Mouse (Mus musculus) limb, embryonic 11.5 days (tissue): ENCODE results near the gene 2310030G06Rik. TPM values are rescaled to one million over a fixed set of nuclear protein-coding genes. Genes with fewer than 3 reads are reported as not detected.

ENCODE experiments used
- ATAC-seq: fragments of 200-750 bp; cut with Nextera tagmentation; 2 replicates; pipeline ENCODE4 v1.8.0; 2017; ENCODE audit warnings: low read depth; ENCODE audit not compliant: insufficient number of reproducible peaks, low FRiP score, low TSS enrichment
- DNase-seq: peaks from one replicate; pipeline ENCODE4 v3.0.0-alpha.2; 2015; ENCODE audit warnings: low spot score
- H3K27ac ChIP-seq: fragments of 300-500 bp; sonication (generic); replicated peaks from 2 replicates; pipeline ENCODE4 v1.5.1; 2014; ENCODE audit warnings: low read depth, mild to moderate bottlenecking, low read length
- H3K27me3 ChIP-seq: fragments of 300-500 bp; sonication (generic); 2 replicates; pipeline ENCODE4 v1.6.1; 2014; ENCODE audit warnings: mild to moderate bottlenecking, low read length, mixed read lengths; ENCODE audit not compliant: control insufficient read depth, insufficient read depth
- H3K36me3 ChIP-seq: fragments of 300-500 bp; sonication (generic); 2 replicates; pipeline ENCODE4 v1.6.1; 2014; ENCODE audit warnings: mild to moderate bottlenecking, low read length, moderate library complexity, mixed read lengths; ENCODE audit not compliant: control insufficient read depth, insufficient read depth
- H3K4me1 ChIP-seq: fragments of 300-500 bp; sonication (generic); 2 replicates; pipeline ENCODE4 v1.6.1; 2014; ENCODE audit warnings: low read length, mixed read lengths; ENCODE audit not compliant: control insufficient read depth, insufficient read depth
- H3K4me2 ChIP-seq: fragments of 300-500 bp; sonication (generic); 2 replicates; pipeline ENCODE4 v1.6.1; 2014; ENCODE audit warnings: low read depth, mild to moderate bottlenecking, moderate library complexity; ENCODE audit not compliant: severe bottlenecking
- H3K4me3 ChIP-seq: fragments of 300-500 bp; sonication (generic); 2 replicates; pipeline ENCODE4 v1.5.1; 2014; ENCODE audit warnings: low read depth, low read length
- H3K9ac ChIP-seq: fragments of 300-500 bp; sonication (generic); 2 replicates; pipeline ENCODE4 v1.6.1; 2014; ENCODE audit warnings: mild to moderate bottlenecking, low read length
- H3K9me3 ChIP-seq: fragments of 300-500 bp; sonication (generic); 2 replicates; pipeline ENCODE4 v1.6.1; 2016; ENCODE audit warnings: low read length; ENCODE audit not compliant: control insufficient read depth
- WGBS: fragments of 180-500 bp; shearing (Covaris S2); extraction: QIAGEN DNeasy Blood & Tissue Kit; methylation state at CpG from one replicate; pipeline ENCODE4 v1.1.7; 2014; 5-methylcytosine and 5-hydroxymethylcytosine counted together
- polyA plus RNA-seq: library from polyadenylated mRNA; unstranded; fragments of >200 nt; fragmentation: Nextera tagmentation; extraction: Ambion mirVana; gene quantifications from 2 replicates; pipeline ENCODE4 v1.2.1, GENCODE M21; 2014

2310030G06Rik gene
- 1.7 and 2.8 TPM in 2 replicates for polyA plus RNA-seq

DNA sequence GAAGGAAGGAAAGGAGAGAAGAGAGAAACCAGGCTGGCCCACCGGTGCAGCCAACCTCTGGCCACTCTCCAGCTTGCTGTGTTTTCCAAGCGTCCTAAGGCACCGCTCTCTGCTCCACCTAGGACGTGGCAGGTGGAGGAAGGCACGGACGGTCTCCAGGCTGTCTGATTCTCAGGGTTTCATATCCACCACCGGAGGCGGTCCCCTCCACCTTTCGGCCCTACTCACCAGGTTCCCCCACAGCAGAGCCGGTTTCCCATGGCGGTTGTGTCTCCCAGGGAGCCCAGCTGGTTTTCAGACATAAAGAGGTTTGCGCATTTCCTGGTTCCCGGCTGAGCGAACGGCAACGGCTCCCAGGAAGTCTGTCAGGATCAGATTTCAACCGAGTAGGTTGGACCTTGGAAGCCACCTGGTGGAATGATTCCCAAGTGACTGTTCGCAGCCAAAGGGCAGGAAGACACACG lies at the start of gene 2310030G06Rik:
TSS of gene 2310030G06Rik (minus strand) at position 323 of the 464 bp plus-strand sequence.
- no peak for ATAC-seq
- Histone ChIP-seq H3K9me3 (no peaks in the 10 kb centered on the region), H3K36me3 (no peaks in the 10 kb centered on the region), H3K27ac (no peak within 1 kb of the TSS), H3K27me3 (no peaks in the 10 kb centered on the region), H3K4me3 (peak within 1 kb of the TSS; percentile 20), H3K9ac (peak within 1 kb of the TSS; percentile 46; the same call in 1 of the 2 replicates), H3K4me1 (0 out of 2 replicates have a peak, but pooled peaks cover 3% of the 10 kb centered on the region), H3K4me2 (peak within 1 kb of the TSS; percentile 55)
- WGBS = 2% methylated on average over 19 of the region's 19 CpGs
- DNase-seq = peak; percentile 58

DNA sequence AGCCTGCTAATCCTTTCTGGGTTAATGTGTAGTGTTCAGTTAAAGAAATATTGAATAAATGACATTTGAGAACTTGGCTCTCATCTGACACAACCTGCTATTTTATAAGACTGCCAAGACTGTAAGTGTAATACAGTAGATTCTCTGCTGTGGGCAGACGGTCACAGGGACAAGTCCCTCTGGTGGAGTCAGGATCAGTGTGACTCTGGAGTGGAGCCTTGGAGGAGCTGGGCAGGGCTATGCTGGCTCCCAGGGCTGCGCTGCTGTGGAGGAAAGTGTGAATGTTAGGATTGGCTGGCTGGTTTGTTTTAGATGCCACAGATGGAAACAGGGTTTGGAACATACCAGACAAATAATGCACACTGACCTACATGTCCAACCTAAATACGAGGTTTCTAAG lies 48.9 kb upstream of the 2310030G06Rik start:
- Histone ChIP-seq H3K9ac (no peak overlapping the region), H3K27me3 (no peaks in the 10 kb centered on the region), H3K36me3 (peaks cover 6% of the 10 kb centered on the region; the same call in 1 of the 2 replicates), H3K4me1 (no peaks in the 10 kb centered on the region), H3K9me3 (no peaks in the 10 kb centered on the region), H3K4me2 (no peak overlapping the region), H3K4me3 (no peak overlapping the region), H3K27ac (no peak overlapping the region)
- ATAC-seq (no peak), DNase-seq (no peak)
- WGBS = 95% methylated on average over 3 of the region's 3 CpGs

DNA sequence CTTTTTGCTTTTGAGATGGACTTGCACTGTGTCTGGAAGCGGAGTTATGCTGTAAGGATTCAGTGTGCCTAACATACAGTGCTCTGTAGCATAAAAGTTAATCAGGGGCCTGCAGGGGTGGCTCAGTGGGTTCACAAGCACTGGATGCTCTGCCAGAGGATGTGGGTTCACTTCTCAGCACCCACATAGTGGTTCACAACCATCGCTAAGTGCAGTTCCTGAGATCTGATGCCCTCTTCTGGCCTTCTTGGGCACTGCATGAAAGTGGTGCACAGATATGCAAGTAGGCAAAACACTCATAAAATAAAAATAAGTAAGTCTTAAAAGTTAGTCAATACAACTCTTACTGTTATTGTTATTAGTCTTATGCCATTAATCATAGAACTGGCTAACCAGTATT lies 35.8 kb upstream of the 2310030G06Rik start:
- H3K27ac ChIP-seq = no peak overlapping the region
- no peaks in the 10 kb centered on the region for H3K4me1 ChIP-seq
- WGBS = 84% methylated on average over 2 of the region's 2 CpGs
- ATAC-seq = no peak
- H3K9me3 ChIP-seq = no peaks in the 10 kb centered on the region
- H3K27me3 ChIP-seq = no peaks in the 10 kb centered on the region
- peak; percentile 59 for DNase-seq
- H3K36me3 ChIP-seq = peaks cover 17% of the 10 kb centered on the region
- H3K4me3 ChIP-seq = no peak overlapping the region
- no peak overlapping the region for H3K4me2 ChIP-seq
- H3K9ac ChIP-seq = no peak overlapping the region

DNA sequence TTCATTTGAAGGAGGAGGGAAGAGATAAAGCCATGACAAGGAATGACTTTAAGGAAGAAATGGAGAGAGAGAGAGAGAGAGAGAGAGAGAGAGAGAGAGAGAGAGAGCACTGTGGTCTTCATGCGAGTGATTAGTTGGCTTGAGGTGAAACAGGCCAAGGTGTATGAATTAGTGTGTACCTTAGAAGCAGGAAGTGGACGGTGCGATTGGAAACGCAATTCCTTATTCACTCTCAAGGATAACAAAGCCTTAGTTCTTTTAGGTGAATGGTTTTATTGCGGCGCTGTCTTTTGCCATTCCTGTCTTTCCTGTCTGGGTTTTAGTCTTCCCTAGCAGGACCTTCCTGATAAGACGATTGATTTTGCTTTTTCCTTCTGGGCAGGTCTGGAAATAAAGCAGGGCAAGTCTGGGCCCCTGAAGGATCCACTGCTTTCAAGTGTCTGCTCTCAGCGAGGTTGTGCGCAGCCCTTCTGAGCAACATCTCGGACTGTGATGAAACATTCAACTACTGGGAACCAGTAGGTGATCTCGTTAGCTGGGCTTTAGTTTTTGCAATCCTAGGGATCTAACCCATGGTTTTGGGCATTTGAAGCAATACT lies 29.9 kb upstream of the 2310030G06Rik start:
- Histone ChIP-seq H3K4me2 (peak overlapping the region; percentile 69), H3K27me3 (no peaks in the 10 kb centered on the region), H3K4me3 (peak overlapping the region; percentile 87), H3K9ac (no peak overlapping the region; the same call in 1 of the 2 replicates), H3K4me1 (peaks cover 7% of the 10 kb centered on the region; the same call in 1 of the 2 replicates), H3K36me3 (peaks cover 2% of the 10 kb centered on the region; the same call in 1 of the 2 replicates), H3K9me3 (no peaks in the 10 kb centered on the region), H3K27ac (no peak overlapping the region)
- ATAC-seq (no peak), DNase-seq (no peak)
- WGBS = 58% methylated on average over 11 of the region's 11 CpGs

DNA sequence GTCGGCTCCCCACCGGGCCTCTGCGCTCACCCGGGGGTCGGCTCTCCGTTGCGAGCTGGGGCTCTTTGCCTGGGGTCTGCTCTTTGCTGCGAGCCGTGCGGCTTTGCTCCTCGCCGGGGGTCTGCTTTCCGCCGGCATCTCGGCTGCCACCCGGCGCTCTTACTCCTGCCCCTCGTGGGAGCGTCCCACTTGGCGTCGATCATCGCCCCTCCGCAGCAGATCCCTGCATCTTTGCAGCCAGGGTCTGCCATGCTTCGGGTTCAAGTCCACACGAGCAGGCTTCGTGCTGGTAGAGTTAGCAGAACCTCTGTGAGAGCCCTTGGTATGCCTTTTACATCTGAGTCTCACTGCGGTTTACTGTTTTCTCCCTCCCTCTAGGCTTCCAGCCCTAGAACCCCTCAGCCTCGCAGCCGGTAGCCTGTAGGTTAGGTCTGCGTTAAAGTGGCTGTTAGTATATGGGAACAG lies 29.4 kb upstream of the 2310030G06Rik start:
- peaks cover 7% of the 10 kb centered on the region; the same call in 1 of the 2 replicates for H3K4me1 ChIP-seq
- H3K9ac ChIP-seq = peak overlapping the region; percentile 89
- ATAC-seq = peak; percentile 13
- peak overlapping the region; percentile 69 for H3K4me2 ChIP-seq
- DNase-seq = no peak
- no peaks in the 10 kb centered on the region for H3K9me3 ChIP-seq
- H3K36me3 ChIP-seq = peaks cover 2% of the 10 kb centered on the region; the same call in 1 of the 2 replicates
- WGBS = under 1% methylated on average over 25 of the region's 30 CpGs
- peak overlapping the region; percentile 65 for H3K27ac ChIP-seq
- peak overlapping the region; percentile 87 for H3K4me3 ChIP-seq
- H3K27me3 ChIP-seq = no peaks in the 10 kb centered on the region

DNA sequence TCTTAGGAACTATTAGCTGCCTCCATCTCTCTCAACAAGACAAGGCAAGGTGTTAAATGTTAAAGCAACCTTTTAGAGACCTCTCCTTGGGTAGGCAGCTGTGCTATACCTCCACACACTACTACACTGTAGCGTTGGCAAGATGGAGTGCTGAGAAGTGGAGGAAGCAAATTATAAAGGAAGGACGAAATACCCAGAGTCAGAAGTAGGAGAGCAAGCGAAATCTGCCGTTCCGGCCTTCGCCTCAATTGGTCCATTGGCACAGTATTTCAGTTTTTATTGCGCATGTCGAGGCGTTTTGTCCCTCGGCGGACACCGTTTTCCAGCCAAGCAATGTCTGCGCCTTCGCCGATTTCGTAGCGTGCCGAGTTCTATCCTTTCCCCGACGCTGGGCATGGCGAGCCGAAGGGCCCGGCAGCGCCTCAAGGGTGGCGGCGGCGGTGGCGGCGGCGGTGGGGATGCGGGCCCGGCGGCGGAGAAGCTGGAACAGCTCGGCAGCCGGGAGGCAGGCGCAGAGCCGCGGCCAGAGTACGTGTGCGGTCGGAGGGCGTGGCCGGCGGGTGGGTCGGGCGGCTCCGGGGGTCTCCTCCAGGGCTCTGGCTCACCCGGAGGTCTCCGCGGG lies 28.8 kb upstream of the 2310030G06Rik start, which contains the start of the genes Alg9 and 1110032A03Rik:
TSS of gene Alg9 (plus strand) at position 29 of the 622 bp plus-strand sequence.
TSS of gene 1110032A03Rik (minus strand) at position 530 of the 622 bp plus-strand sequence.
- Histone ChIP-seq H3K27ac (peak within 1 kb of the TSS; percentile 65), H3K4me1 (peaks cover 7% of the 10 kb centered on the region; the same call in 1 of the 2 replicates), H3K36me3 (peaks cover 2% of the 10 kb centered on the region; the same call in 1 of the 2 replicates), H3K27me3 (no peaks in the 10 kb centered on the region), H3K9me3 (no peaks in the 10 kb centered on the region), H3K9ac (peak within 1 kb of the TSS; percentile 89), H3K4me3 (peak within 1 kb of the TSS; percentile 87), H3K4me2 (peak within 1 kb of the TSS; percentile 69)
- WGBS = under 1% methylated on average over 41 of the region's 51 CpGs
- ATAC-seq (peak; percentile 85), DNase-seq (peak; percentile 95)

DNA sequence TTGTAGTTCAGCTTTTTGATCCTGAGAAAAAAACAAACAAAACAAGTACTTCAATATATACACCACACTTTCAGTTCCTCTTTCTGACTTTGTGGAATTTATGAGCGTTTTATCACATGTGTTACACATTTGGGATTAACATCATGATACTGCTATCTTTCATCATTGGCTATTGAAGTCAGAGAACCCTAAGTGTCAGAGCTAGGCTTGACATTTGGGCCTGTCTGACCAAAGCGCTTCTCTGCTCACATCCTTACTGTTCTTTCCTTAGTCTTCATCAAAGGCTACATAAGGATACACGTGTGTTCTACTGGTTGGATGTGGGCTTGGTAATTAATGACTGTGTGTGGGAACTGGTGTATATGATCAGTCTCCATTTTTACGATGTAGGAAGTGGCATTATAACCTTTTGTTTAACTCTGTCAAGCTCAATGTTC lies 27.7 kb upstream of the 2310030G06Rik start:
- H3K9ac ChIP-seq = no peak overlapping the region
- no peak for ATAC-seq

DNA sequence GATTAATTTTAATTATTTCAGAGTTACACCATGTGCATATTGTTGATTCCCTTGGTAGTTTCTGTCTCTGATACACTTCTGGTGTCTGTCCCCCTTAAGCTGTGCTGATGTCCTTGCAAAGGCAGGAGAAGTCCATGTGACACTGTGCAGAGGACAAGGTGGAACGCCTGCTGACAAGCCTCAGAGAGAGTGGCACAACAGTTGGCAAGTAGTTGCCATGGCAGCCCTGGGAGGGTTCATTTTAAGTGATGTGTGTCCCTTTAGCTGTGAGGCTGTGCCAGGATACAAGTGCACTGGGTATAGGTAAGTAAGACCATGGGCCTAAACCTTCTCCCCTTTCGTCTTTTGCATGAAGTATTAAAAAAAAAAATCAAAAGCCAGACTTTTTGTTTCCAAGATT lies 23.7 kb upstream of the 2310030G06Rik start:
- WGBS = 67% methylated on average over 2 of the region's 2 CpGs
- no peak for ATAC-seq

More for the DNA sequence above, 27.7 kb upstream of the 2310030G06Rik start:
- peaks cover 7% of the 10 kb centered on the region; the same call in 1 of the 2 replicates for H3K4me1 ChIP-seq
- no peaks in the 10 kb centered on the region for H3K36me3 ChIP-seq
- no peaks in the 10 kb centered on the region for H3K27me3 ChIP-seq
- H3K9me3 ChIP-seq = no peaks in the 10 kb centered on the region
- 76% methylated on average over 4 of the region's 4 CpGs for WGBS
- no peak overlapping the region for H3K4me3 ChIP-seq
- no peak overlapping the region for H3K4me2 ChIP-seq
- H3K27ac ChIP-seq = no peak overlapping the region
- DNase-seq = no peak

More for the DNA sequence above, 23.7 kb upstream of the 2310030G06Rik start:
- Histone ChIP-seq H3K4me2 (no peak overlapping the region), H3K27me3 (no peaks in the 10 kb centered on the region), H3K36me3 (no peaks in the 10 kb centered on the region), H3K9me3 (no peaks in the 10 kb centered on the region), H3K4me1 (0 out of 2 replicates have a peak, but pooled peaks cover 4% of the 10 kb centered on the region), H3K9ac (no peak overlapping the region), H3K4me3 (no peak overlapping the region), H3K27ac (no peak overlapping the region)
- no peak for DNase-seq
